Mouse (Mus musculus): ENCODE measurements around the gene Ak1. TPM values are rescaled to one million over a fixed set of nuclear protein-coding genes. Genes with fewer than 3 reads are reported as not detected.

Ak1 gene
- total RNA-seq, 2 experiments from 2014 or later: 1,680 to 2,125 TPM

Small RNAs within 50 kb of the gene (microRNA-seq; reads per million reads assigned to microRNA genes)
- 0 reads per million in 2 experiments for gene Gm47291 (ENCODE audit: borderline replicate concordance in 2 of 2)
- 0 reads per million in 2 experiments for gene Mir1954 (ENCODE audit: borderline replicate concordance in 2 of 2)

Other genes with a start within 250 kb of the Ak1 start
- 10 to 100 TPM; 35.2 to 39.7 TPM for gene 1110008P14Rik, start 239.8 kb upstream of the Ak1 start, total RNA-seq (2021)
- 1 to 10 TPM; 1.4 to 2.1 TPM for gene Lcn2, start 233.5 kb upstream of the Ak1 start, total RNA-seq (2021)
- gene Ptges2, start 225.9 kb upstream of the Ak1 start, total RNA-seq (2021): 10 to 100 TPM; 42.2 to 49.3 TPM
- 1 to 10 TPM; 1.6 to 2.0 TPM for gene Naif1, start 171.3 kb upstream of the Ak1 start, total RNA-seq (2021)
- 10 to 100 TPM; 19.2 to 68.3 TPM for gene Slc25a25, start 170.3 kb upstream of the Ak1 start, total RNA-seq (2021)
- 1 to 10 TPM; 2.4 to 2.9 TPM for gene Fam102a, start 86.4 kb upstream of the Ak1 start, total RNA-seq (2021)
- 10 to 100 TPM; 11.7 to 12.6 TPM for gene Dpm2, start 50.9 kb upstream of the Ak1 start, total RNA-seq (2021)
- gene Pip5kl1, start 47.0 kb upstream of the Ak1 start, total RNA-seq (2021): not detected
- gene 9430097D07Rik, start 46.1 kb upstream of the Ak1 start, total RNA-seq (2021): not detected
- 10 to 100 TPM; 24.6 to 29.2 TPM for gene St6galnac4, start 34.7 kb upstream of the Ak1 start, total RNA-seq (2021)
- gene St6galnac6, start 22.0 kb upstream of the Ak1 start, total RNA-seq (2021): 10 to 100 TPM; 37.3 to 42.6 TPM
- 10 to 100 TPM; 28.0 to 30.7 TPM for gene Eng, start 24.8 kb downstream of the Ak1 start, total RNA-seq (2021)
- gene Fpgs, start 82.4 kb downstream of the Ak1 start, total RNA-seq (2021): 1 to 10 TPM; 3.9 to 4.7 TPM
- 10 to 100 TPM; 17.2 to 20.0 TPM for gene Cdk9, start 91.3 kb downstream of the Ak1 start, total RNA-seq (2021)
- 1 to 10 TPM; 4.2 to 8.4 TPM for gene Sh2d3c, start 99.3 kb downstream of the Ak1 start, total RNA-seq (2021)
- gene 6330409D20Rik, start 119.3 kb downstream of the Ak1 start, total RNA-seq (2021): not detected
- 1 to 10 TPM; 4.9 to 5.7 TPM for gene Tor2a, start 135.5 kb downstream of the Ak1 start, total RNA-seq (2021)
- not detected for gene Ttc16, start 153.9 kb downstream of the Ak1 start, total RNA-seq (2021)
- 1 to 10 TPM; 2.0 to 2.9 TPM for gene Ptrh1, start 154.0 kb downstream of the Ak1 start, total RNA-seq (2021)
- not detected for gene Cfap157, start 162.7 kb downstream of the Ak1 start, total RNA-seq (2021)
- gene Stxbp1, start 225.5 kb downstream of the Ak1 start, total RNA-seq (2021): 1 to 10 TPM; 2.7 to 3.8 TPM

All from gastrocnemius, postnatal 25 days (tissue).